Mouse (Mus musculus) stomach, postnatal 0 days (tissue): ENCODE data around the gene Slc5a10. TPM values are rescaled to one million over a fixed set of nuclear protein-coding genes. Genes with fewer than 3 reads are reported as not detected.

Experiments used
- ATAC-seq: fragments of 200-750 bp; cut with Nextera tagmentation; 2 replicates; pipeline ENCODE4 v1.8.0; 2017; ENCODE audit not compliant: low FRiP score, low TSS enrichment
- DNase-seq: peaks from one replicate; pipeline ENCODE4 v3.0.0-alpha.2; 2016; ENCODE audit warnings: low spot score
- H3K27ac ChIP-seq: fragments of 300-500 bp; sonication (generic); replicated peaks from 2 replicates; pipeline ENCODE4 v1.5.1; 2014; ENCODE audit warnings: mild to moderate bottlenecking, control low read depth
- H3K27me3 ChIP-seq: fragments of 300-500 bp; sonication (generic); 2 replicates; pipeline ENCODE4 v1.6.1; 2014; ENCODE audit warnings: low read length; ENCODE audit not compliant: control insufficient read depth, insufficient read depth
- H3K36me3 ChIP-seq: fragments of 300-500 bp; sonication (generic); 2 replicates; pipeline ENCODE4 v1.6.1; 2014; ENCODE audit warnings: low read length, mixed read lengths; ENCODE audit not compliant: control insufficient read depth, insufficient read depth
- H3K4me1 ChIP-seq: fragments of 300-500 bp; sonication (generic); replicated peaks from 2 replicates; pipeline ENCODE4 v1.6.1; 2014; ENCODE audit warnings: antibody characterized with exemption; ENCODE audit not compliant: control insufficient read depth, insufficient read depth
- H3K4me2 ChIP-seq: fragments of 300-500 bp; sonication (generic); replicated peaks from 2 replicates; pipeline ENCODE4 v1.6.1; 2014; ENCODE audit warnings: low read depth, mild to moderate bottlenecking, control low read depth, moderate library complexity
- H3K4me3 ChIP-seq: fragments of 300-500 bp; sonication (generic); 2 replicates; pipeline ENCODE4 v1.5.1; 2014; ENCODE audit warnings: low read depth, low read length, control low read depth
- H3K9ac ChIP-seq: fragments of 300-500 bp; sonication (generic); 2 replicates; pipeline ENCODE4 v1.6.1; 2014; ENCODE audit warnings: mild to moderate bottlenecking, low read length, control low read depth, mixed read lengths
- H3K9me3 ChIP-seq: fragments of 300-500 bp; sonication (generic); 2 replicates; pipeline ENCODE4 v1.6.1; 2016; ENCODE audit warnings: low read length; ENCODE audit not compliant: control insufficient read depth
- CTCF ChIP-seq: IDR thresholded peaks from 2 replicates; pipeline ENCODE4 v1.5.1; 2016; ENCODE audit warnings: antibody characterized with exemption, low read depth, mild to moderate bottlenecking, moderate library complexity
- EP300 ChIP-seq: optimal IDR thresholded peaks from 2 replicates; pipeline ENCODE3; 2016; ENCODE audit warnings: antibody characterized with exemption
- WGBS: fragments of 180-500 bp; shearing (Covaris S2); extraction: QIAGEN DNeasy Blood & Tissue Kit; methylation state at CpG from one replicate; pipeline ENCODE4 v1.1.7; 2014; 5-methylcytosine and 5-hydroxymethylcytosine counted together
- polyA plus RNA-seq: library from polyadenylated mRNA; unstranded; fragments of >200 nt; fragmentation: Nextera tagmentation; extraction: Ambion mirVana; gene quantifications from 2 replicates; pipeline ENCODE4 v1.2.1, GENCODE M21; 2015

Gene Slc5a10
- polyA plus RNA-seq, 1 experiment from 2014 or later: not detected

GRCm38 (mm10) chr11:61677709-61678108 is 42.9 kb downstream of the Slc5a10 start:
- Histone ChIP-seq H3K9me3 (no peaks in the 10 kb centered on the region), H3K4me3 (no peak overlapping the region), H3K4me1 (no peaks in the 10 kb centered on the region), H3K36me3 (no peaks in the 10 kb centered on the region), H3K4me2 (no peak overlapping the region), H3K27ac (no peak overlapping the region), H3K9ac (no peak overlapping the region), H3K27me3 (no peaks in the 10 kb centered on the region)
- 86% methylated on average over 4 of the region's 4 CpGs for WGBS
- no peak for DNase-seq
- ATAC-seq: no peak
- no peak for TF ChIP-seq CTCF
- no peak for TF ChIP-seq EP300

DNA sequence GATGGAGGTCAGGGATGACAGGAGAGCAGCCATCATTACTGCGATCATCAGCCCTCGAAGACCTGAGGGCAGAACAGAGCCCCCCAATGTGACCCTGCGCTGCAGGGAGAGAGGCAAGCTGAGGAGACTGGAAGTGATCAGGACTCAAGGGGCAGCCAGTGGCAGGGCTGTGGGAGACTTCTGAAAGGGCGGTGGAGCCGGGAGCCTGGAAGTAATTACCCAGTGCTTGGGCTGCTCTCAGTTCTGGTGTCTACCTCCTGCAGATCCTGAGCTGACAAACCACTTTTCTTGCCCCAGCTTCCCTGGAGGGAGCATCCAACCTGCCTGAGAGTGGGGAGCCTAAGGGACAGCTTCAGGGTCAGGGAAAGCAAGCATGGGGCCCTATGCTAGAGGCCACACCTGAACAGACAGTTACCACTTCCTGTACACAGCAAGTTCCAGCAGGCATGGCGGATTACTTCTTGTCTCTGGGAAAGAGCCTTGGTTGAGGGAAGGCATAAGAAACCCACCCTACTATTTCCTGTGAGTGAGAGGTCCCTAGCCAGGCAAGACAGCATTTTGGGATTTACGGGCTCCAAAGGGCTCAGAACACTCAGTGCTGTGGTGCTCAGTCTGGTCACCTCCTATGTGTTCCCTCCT is 44.3 kb downstream of the Slc5a10 start:
- H3K27me3 ChIP-seq: no peaks in the 10 kb centered on the region
- H3K9me3 ChIP-seq: no peaks in the 10 kb centered on the region
- no peaks in the 10 kb centered on the region for H3K36me3 ChIP-seq
- TF ChIP-seq CTCF (no peak), EP300 (no peak)
- 74% methylated on average over 7 of the region's 7 CpGs for WGBS
- no peak overlapping the region for H3K4me3 ChIP-seq
- no peak overlapping the region for H3K4me2 ChIP-seq
- no peak overlapping the region for H3K9ac ChIP-seq
- H3K27ac ChIP-seq: 0 out of 2 replicates have a peak overlapping the region, but pooled peaks have one; percentile 35
- DNase-seq (no peak), ATAC-seq (no peak)
- H3K4me1 ChIP-seq: 0 out of 2 replicates have a peak, but pooled peaks cover 2% of the 10 kb centered on the region

- H3K9ac ChIP-seq: no peak overlapping the region
- TF ChIP-seq EP300: no peak
- no peak for TF ChIP-seq CTCF
- no peak overlapping the region for H3K4me3 ChIP-seq
- H3K36me3 ChIP-seq: no peaks in the 10 kb centered on the region
- no peak for ATAC-seq
- H3K4me1 ChIP-seq: 0 out of 2 replicates have a peak, but pooled peaks cover 2% of the 10 kb centered on the region
- no peak overlapping the region for H3K27ac ChIP-seq
- no peaks in the 10 kb centered on the region for H3K9me3 ChIP-seq
- no peaks in the 10 kb centered on the region for H3K27me3 ChIP-seq
- no peak for DNase-seq
- WGBS: 28% methylated on average over 2 of the region's 2 CpGs
- H3K4me2 ChIP-seq: no peak overlapping the region
Measured at GRCm38 (mm10) chr11:61675332-61675731, 45.3 kb downstream of the Slc5a10 start.

GRCm38 (mm10) chr11:61674839-61675159 is 45.8 kb downstream of the Slc5a10 start:
- peak; percentile 63 for DNase-seq
- no peak overlapping the region for H3K27ac ChIP-seq
- TF ChIP-seq CTCF: peak; percentile 71
- no peak for TF ChIP-seq EP300

GRCm38 (mm10) chr11:61674151-61674838 is 46.3 kb downstream of the Slc5a10 start:
- DNase-seq: no peak
- no peaks in the 10 kb centered on the region for H3K36me3 ChIP-seq
- WGBS: 37% methylated on average over 19 of the region's 19 CpGs
- H3K4me3 ChIP-seq: no peak overlapping the region
- no peak for TF ChIP-seq CTCF
- TF ChIP-seq EP300: no peak
- H3K9ac ChIP-seq: no peak overlapping the region
- H3K4me2 ChIP-seq: no peak overlapping the region
- no peak overlapping the region for H3K27ac ChIP-seq
- 0 out of 2 replicates have a peak, but pooled peaks cover 2% of the 10 kb centered on the region for H3K4me1 ChIP-seq
- no peaks in the 10 kb centered on the region for H3K27me3 ChIP-seq
- peak; percentile 27 for ATAC-seq
- no peaks in the 10 kb centered on the region for H3K9me3 ChIP-seq

More at GRCm38 (mm10) chr11:61674839-61675159, 45.8 kb downstream of the Slc5a10 start:
- peak; percentile 39; the same call in 1 of the 2 replicates for ATAC-seq
- H3K27me3 ChIP-seq: no peaks in the 10 kb centered on the region
- WGBS: 14% methylated on average over 8 of the region's 8 CpGs
- H3K4me2 ChIP-seq: no peak overlapping the region
- no peak overlapping the region for H3K4me3 ChIP-seq
- H3K9me3 ChIP-seq: no peaks in the 10 kb centered on the region
- no peak overlapping the region for H3K9ac ChIP-seq
- H3K36me3 ChIP-seq: no peaks in the 10 kb centered on the region
- H3K4me1 ChIP-seq: 0 out of 2 replicates have a peak, but pooled peaks cover 2% of the 10 kb centered on the region

- H3K27me3 ChIP-seq: no peaks in the 10 kb centered on the region
- WGBS: 45% methylated on average over 8 of the region's 8 CpGs
- H3K9ac ChIP-seq: no peak overlapping the region
- no peak overlapping the region for H3K27ac ChIP-seq
- ATAC-seq (no peak), DNase-seq (peak; percentile 46)
- no peaks in the 10 kb centered on the region for H3K36me3 ChIP-seq
- H3K9me3 ChIP-seq: no peaks in the 10 kb centered on the region
- no peak overlapping the region for H3K4me3 ChIP-seq
- 0 out of 2 replicates have a peak, but pooled peaks cover 2% of the 10 kb centered on the region for H3K4me1 ChIP-seq
- H3K4me2 ChIP-seq: no peak overlapping the region
- TF ChIP-seq EP300: no peak
- TF ChIP-seq CTCF: peak; percentile 57
Measured at GRCm38 (mm10) chr11:61673686-61674085, 46.9 kb downstream of the Slc5a10 start.
